Mouse (Mus musculus) forebrain, embryonic 13.5 days (tissue): ENCODE data around the gene Cacna2d2. TPM values are rescaled to one million over a fixed set of nuclear protein-coding genes. Genes with fewer than 3 reads are reported as not detected.

Experiments used
- ATAC-seq: fragments of 200-750 bp; cut with Nextera tagmentation; 2 replicates; pipeline ENCODE4 v1.8.0; 2017
- H3K27ac ChIP-seq: fragments of 300-500 bp; sonication (generic); 2 replicates; pipeline ENCODE4 v1.5.1; 2015; ENCODE audit warnings: inconsistent platforms, mild to moderate bottlenecking, moderate library complexity
- H3K27me3 ChIP-seq: fragments of 300-500 bp; sonication (generic); 2 replicates; pipeline ENCODE4 v1.6.1; 2015; ENCODE audit warnings: mild to moderate bottlenecking, inconsistent platforms
- H3K36me3 ChIP-seq: fragments of 300-500 bp; sonication (generic); 2 replicates; pipeline ENCODE4 v1.6.1; 2015; ENCODE audit warnings: mild to moderate bottlenecking, inconsistent platforms; ENCODE audit not compliant: poor library complexity, severe bottlenecking
- H3K4me1 ChIP-seq: fragments of 300-500 bp; sonication (generic); 2 replicates; pipeline ENCODE4 v1.6.1; 2015; ENCODE audit warnings: inconsistent platforms
- H3K4me2 ChIP-seq: fragments of 300-500 bp; sonication (generic); 2 replicates; pipeline ENCODE4 v1.6.1; 2015; ENCODE audit warnings: inconsistent platforms, mild to moderate bottlenecking, moderate library complexity
- H3K4me3 ChIP-seq: fragments of 300-500 bp; sonication (generic); 2 replicates; pipeline ENCODE4 v1.5.1; 2015; ENCODE audit warnings: mild to moderate bottlenecking, inconsistent platforms
- H3K9ac ChIP-seq: fragments of 300-500 bp; sonication (generic); 2 replicates; pipeline ENCODE4 v1.6.1; 2015; ENCODE audit warnings: mild to moderate bottlenecking, inconsistent platforms
- H3K9me3 ChIP-seq: fragments of 300-500 bp; sonication (generic); replicated peaks from 2 replicates; pipeline ENCODE4 v1.6.1; 2016; ENCODE audit warnings: inconsistent platforms
- WGBS: fragments of 180-500 bp; shearing (Covaris S2); methylation state at CpG from one replicate; pipeline ENCODE4 v1.1.7; 2015; 5-methylcytosine and 5-hydroxymethylcytosine counted together
- polyA plus RNA-seq: library from polyadenylated mRNA; unstranded; fragments of >200 nt; fragmentation: Nextera tagmentation; extraction: Ambion mirVana; gene quantifications from 2 replicates; pipeline ENCODE4 v1.2.1, GENCODE M21; 2015

Cacna2d2 gene
- polyA plus RNA-seq, 1 experiment from 2014 or later: 3.3 TPM

DNA sequence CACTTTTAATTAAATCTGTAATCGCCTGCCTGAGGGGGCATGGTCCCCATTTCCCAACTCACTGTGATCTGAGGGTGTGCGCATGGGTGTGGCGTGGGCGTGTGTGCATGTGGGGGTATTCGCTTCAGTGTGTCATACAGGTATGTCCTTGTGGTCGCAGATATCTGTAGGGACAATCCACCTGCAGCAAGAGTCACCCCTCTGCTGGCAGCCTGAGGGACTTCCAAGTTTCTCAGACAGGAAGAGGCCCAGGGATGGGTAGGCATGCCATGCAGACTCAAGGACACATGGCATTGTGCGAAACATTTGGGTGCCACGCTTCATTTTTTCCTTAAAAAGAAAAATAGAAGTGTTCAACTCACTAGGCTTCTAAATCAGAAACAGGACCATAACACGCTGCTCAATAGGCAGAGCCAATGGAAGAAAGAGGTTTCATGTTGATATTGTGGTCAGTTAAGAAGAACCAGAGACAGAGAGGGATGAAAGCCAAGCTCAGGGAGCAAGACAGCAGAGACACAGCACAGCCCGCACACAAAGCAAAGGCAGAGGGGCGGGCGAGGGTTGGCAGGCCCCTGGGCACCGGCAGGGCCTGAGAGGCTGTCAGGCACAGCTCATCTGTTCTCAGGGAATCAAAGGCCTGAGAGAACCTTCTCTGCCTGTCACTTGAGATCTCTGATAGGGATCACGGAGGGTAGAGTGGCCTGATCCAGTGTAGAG is 111.1 kb downstream of the Cacna2d2 start:
- Histone ChIP-seq H3K4me3 (no peak overlapping the region), H3K9me3 (no peaks in the 10 kb centered on the region), H3K36me3 (no peaks in the 10 kb centered on the region), H3K27me3 (0 out of 2 replicates have a peak, but pooled peaks cover 3% of the 10 kb centered on the region), H3K4me2 (no peak overlapping the region), H3K9ac (0 out of 2 replicates have a peak overlapping the region, but pooled peaks have one; percentile 30), H3K4me1 (peaks cover 73% of the 10 kb centered on the region), H3K27ac (peak overlapping the region; percentile 48; the same call in 1 of the 2 replicates)
- ATAC-seq: no peak
- WGBS: 87% methylated on average over 14 of the region's 14 CpGs

GRCm38 (mm10) chr9:107511436-107511835 is 112.0 kb downstream of the Cacna2d2 start:
- H3K4me1 ChIP-seq: peaks cover 64% of the 10 kb centered on the region
- WGBS: 46% methylated on average over 8 of the region's 8 CpGs

GRCm38 (mm10) chr9:107512326-107512725 is 112.9 kb downstream of the Cacna2d2 start:
- no peak for ATAC-seq
- Histone ChIP-seq H3K4me1 (peaks cover 55% of the 10 kb centered on the region), H3K4me2 (no peak overlapping the region)

More at GRCm38 (mm10) chr9:107511436-107511835, 112.0 kb downstream of the Cacna2d2 start:
- Histone ChIP-seq H3K4me3 (no peak overlapping the region), H3K27me3 (0 out of 2 replicates have a peak, but pooled peaks cover 3% of the 10 kb centered on the region), H3K9me3 (no peaks in the 10 kb centered on the region), H3K27ac (peak overlapping the region; percentile 48), H3K36me3 (no peaks in the 10 kb centered on the region), H3K9ac (peak overlapping the region; percentile 22; the same call in 1 of the 2 replicates), H3K4me2 (no peak overlapping the region)
- ATAC-seq: no peak

GRCm38 (mm10) chr9:107514303-107514955 is 115.0 kb downstream of the Cacna2d2 start:
- WGBS: 28% methylated on average over 14 of the region's 14 CpGs
- Histone ChIP-seq H3K9ac (no peak overlapping the region), H3K27ac (no peak overlapping the region)

More at GRCm38 (mm10) chr9:107512326-107512725, 112.9 kb downstream of the Cacna2d2 start:
- Histone ChIP-seq H3K27ac (peak overlapping the region; percentile 48), H3K36me3 (no peaks in the 10 kb centered on the region), H3K4me3 (no peak overlapping the region), H3K27me3 (0 out of 2 replicates have a peak, but pooled peaks cover 3% of the 10 kb centered on the region), H3K9ac (peak overlapping the region; percentile 8; the same call in 1 of the 2 replicates), H3K9me3 (no peaks in the 10 kb centered on the region)
- 44% methylated on average over 16 of the region's 16 CpGs for WGBS

DNA sequence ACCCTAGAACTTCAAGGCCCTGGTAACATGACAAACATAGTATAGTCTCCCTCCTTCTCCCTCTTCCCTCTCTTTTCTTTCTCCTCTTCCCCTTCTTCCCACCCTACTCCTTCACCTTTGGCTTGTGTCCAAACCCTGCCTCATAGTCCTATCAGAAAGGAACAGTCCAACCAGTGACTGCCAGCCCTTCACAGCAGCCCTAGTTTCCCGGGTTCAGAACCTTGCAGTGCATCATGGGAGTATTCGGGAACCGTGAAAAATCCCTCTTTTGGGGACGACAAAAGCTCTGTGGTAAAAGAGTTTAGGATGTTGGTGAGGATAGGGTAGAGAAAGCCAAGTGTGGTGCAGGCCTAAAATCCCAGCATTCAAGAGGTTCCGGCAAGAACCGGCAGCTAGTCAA is 120.9 kb downstream of the Cacna2d2 start:
- Histone ChIP-seq H3K4me3 (no peak overlapping the region), H3K4me2 (no peak overlapping the region), H3K9me3 (no peaks in the 10 kb centered on the region), H3K9ac (no peak overlapping the region), H3K4me1 (peaks cover 25% of the 10 kb centered on the region), H3K36me3 (no peaks in the 10 kb centered on the region; the same call in 1 of the 2 replicates), H3K27me3 (peaks cover 11% of the 10 kb centered on the region), H3K27ac (no peak overlapping the region)
- WGBS: 46% methylated on average over 6 of the region's 6 CpGs
- ATAC-seq: no peak

More at GRCm38 (mm10) chr9:107514303-107514955, 115.0 kb downstream of the Cacna2d2 start:
- H3K9me3 ChIP-seq: no peaks in the 10 kb centered on the region
- 0 out of 2 replicates have a peak, but pooled peaks cover 3% of the 10 kb centered on the region for H3K27me3 ChIP-seq
- H3K4me1 ChIP-seq: peaks cover 34% of the 10 kb centered on the region
- H3K36me3 ChIP-seq: no peaks in the 10 kb centered on the region; the same call in 1 of the 2 replicates
- H3K4me2 ChIP-seq: no peak overlapping the region
- no peak overlapping the region for H3K4me3 ChIP-seq
- ATAC-seq: peak; percentile 65

DNA sequence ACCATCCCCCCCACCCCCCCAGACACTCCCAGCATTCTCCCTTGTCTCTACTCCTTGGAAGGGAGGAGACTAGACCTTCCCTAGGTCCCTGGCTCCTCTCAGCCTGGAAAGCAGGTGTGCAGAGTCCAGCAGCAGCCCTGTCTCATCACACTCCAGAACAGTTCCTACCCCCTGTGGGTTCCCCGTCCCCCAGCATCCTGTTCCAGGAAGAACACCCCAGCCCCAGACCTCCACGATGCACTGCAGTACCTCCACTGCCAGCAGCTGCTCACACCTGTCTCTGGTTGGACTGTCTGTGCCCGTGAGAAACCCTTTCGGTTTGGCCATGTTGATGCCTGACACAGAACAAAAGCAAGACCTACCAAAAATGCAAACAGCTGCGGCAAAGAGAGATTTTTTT is 121.8 kb downstream of the Cacna2d2 start:
- H3K9ac ChIP-seq: no peak overlapping the region
- no peaks in the 10 kb centered on the region; the same call in 1 of the 2 replicates for H3K36me3 ChIP-seq
- H3K9me3 ChIP-seq: no peaks in the 10 kb centered on the region
- H3K4me3 ChIP-seq: no peak overlapping the region
- 63% methylated on average over 5 of the region's 5 CpGs for WGBS
- peaks cover 19% of the 10 kb centered on the region for H3K27me3 ChIP-seq
- no peak overlapping the region for H3K4me2 ChIP-seq
- H3K4me1 ChIP-seq: peaks cover 26% of the 10 kb centered on the region
- no peak overlapping the region for H3K27ac ChIP-seq
- ATAC-seq: peak; percentile 30; the same call in 1 of the 2 replicates

DNA sequence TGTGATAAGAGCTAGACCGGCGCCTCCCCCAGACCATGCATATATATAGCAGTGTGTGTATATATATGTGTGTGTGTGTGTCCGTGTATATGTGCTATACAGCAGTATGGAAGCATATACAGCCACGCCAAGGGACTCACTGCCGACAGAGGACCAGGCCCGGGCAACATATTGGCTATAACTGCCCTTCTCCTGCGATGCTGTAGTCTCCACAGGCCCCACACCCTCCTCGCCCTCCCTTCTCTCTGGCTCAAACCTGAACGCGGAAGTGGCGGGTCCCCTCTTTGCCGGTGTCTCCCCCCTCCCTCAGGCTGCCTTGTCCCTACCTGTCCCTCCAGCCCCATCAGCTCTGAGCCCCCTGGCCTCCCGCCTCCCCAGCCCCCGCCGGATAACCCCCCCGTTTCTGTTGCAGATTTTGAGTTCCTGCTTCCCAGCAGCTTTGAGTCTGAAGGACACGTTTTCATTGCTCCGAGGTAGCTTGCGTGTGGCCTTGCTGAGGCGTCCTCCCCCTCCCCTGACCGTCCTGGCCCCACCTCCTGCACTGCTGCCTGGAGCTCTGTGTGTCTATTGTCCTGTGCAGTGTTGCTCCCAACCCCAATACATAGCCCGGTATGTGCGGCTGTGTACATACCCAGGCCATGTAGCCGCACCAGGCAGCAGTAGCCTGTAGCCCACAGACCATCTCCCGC is 122.4 kb downstream of the Cacna2d2 start:
- WGBS: 23% methylated on average over 25 of the region's 25 CpGs
- Histone ChIP-seq H3K27ac (no peak overlapping the region; the same call in 1 of the 2 replicates), H3K9ac (peak overlapping the region; percentile 43; the same call in 1 of the 2 replicates), H3K36me3 (no peaks in the 10 kb centered on the region; the same call in 1 of the 2 replicates), H3K27me3 (peaks cover 26% of the 10 kb centered on the region), H3K4me2 (peak overlapping the region; percentile 29), H3K9me3 (no peaks in the 10 kb centered on the region), H3K4me3 (no peak overlapping the region), H3K4me1 (peaks cover 32% of the 10 kb centered on the region)
- ATAC-seq: peak; percentile 32; the same call in 1 of the 2 replicates

DNA sequence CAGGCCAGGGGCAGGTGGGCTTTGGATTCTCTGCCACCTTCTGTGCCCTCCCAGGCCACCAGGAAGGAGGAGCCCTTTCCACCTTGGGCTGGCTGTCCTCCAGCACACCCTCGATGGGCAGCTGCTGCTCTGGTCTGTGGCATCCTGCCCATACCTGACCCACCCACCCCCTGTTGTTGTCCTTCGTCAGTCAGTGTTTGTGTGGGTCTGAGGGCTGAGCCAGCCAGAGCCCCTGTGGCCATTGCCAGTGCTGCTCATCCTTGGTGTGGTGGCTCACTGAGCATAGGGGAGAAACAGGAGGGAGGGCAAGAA is 122.9 kb downstream of the Cacna2d2 start:
- Histone ChIP-seq H3K4me3 (no peak overlapping the region), H3K9ac (peak overlapping the region; percentile 43; the same call in 1 of the 2 replicates), H3K4me1 (peaks cover 37% of the 10 kb centered on the region), H3K27me3 (peaks cover 31% of the 10 kb centered on the region), H3K36me3 (no peaks in the 10 kb centered on the region; the same call in 1 of the 2 replicates), H3K9me3 (no peaks in the 10 kb centered on the region), H3K27ac (no peak overlapping the region; the same call in 1 of the 2 replicates), H3K4me2 (peak overlapping the region; percentile 29)
- 25% methylated on average over 2 of the region's 2 CpGs for WGBS
- 0 out of 2 replicates have a peak, but pooled peaks have one; percentile 3 for ATAC-seq

GRCm38 (mm10) chr9:107526198-107527026 is 127.0 kb downstream of the Cacna2d2 start:
- Histone ChIP-seq H3K36me3 (no peaks in the 10 kb centered on the region), H3K27me3 (peaks cover 45% of the 10 kb centered on the region), H3K9me3 (no peaks in the 10 kb centered on the region), H3K9ac (no peak overlapping the region), H3K4me3 (peak overlapping the region; percentile 36), H3K27ac (no peak overlapping the region), H3K4me2 (peak overlapping the region; percentile 56), H3K4me1 (peaks cover 25% of the 10 kb centered on the region)
- ATAC-seq: peak; percentile 54
- WGBS: 6% methylated on average over 44 of the region's 44 CpGs

DNA sequence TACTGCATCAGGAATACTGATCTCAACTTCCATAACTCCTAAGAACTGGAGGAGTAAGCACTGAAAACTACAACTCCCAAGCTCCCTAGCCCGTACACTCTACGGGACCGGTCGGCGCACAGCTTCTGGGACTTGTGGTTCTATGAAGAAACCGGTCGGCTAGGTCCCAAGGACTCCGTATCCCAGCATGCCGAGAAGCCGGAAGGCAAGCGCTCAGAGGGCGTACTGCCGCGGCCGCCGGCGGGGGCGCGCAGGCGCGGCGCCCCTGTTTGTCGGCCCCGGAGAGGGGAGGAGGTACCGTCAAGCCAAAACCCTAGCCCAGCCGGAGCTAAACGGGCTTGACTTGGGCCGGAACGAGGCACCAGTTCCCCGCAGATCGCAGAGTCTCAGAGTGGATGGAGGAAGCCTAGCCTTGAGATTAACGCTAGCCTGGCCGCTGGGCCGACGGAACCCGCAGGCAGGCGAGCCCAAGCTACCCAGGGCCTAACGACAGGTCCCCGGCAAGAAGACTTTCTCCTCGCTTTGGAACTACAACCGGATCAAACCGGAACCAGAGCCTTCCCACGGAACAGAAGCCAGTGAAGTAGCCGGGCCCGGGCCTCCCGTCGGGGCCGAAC is 134.5 kb downstream of the Cacna2d2 start, which contains the start of gene Tmem115:
Gene Tmem115, plus strand, starts transcription at position 155 of the 617 bp plus-strand sequence.
- under 1% methylated on average over 48 of the region's 48 CpGs for WGBS
- Histone ChIP-seq H3K4me2 (peak within 1 kb of the TSS; percentile 99), H3K9ac (peak within 1 kb of the TSS; percentile 94), H3K36me3 (peaks cover 16% of the 10 kb centered on the region), H3K4me1 (peaks cover 36% of the 10 kb centered on the region), H3K4me3 (peak within 1 kb of the TSS; percentile 94), H3K9me3 (no peaks in the 10 kb centered on the region), H3K27me3 (0 out of 2 replicates have a peak, but pooled peaks cover 6% of the 10 kb centered on the region), H3K27ac (peak within 1 kb of the TSS; percentile 44)
- ATAC-seq: peak; percentile 99
